Mouse (Mus musculus) bone marrow macrophage, adult 2 months (primary cell): ENCODE measurements around the gene Speer4a.
"Not testable (repeated sequence)": the region's sequence is repeated elsewhere in the genome, so short reads cannot be mapped to it uniquely, and the experiment has no call there.

ENCODE experiments used
- CTCF ChIP-seq: IDR thresholded peaks from 2 replicates; pipeline ENCODE4 v1.5.1; 2012; ENCODE audit warnings: low read depth, mild to moderate bottlenecking, low read length, moderate library complexity
- POLR2A ChIP-seq: IDR thresholded peaks from 2 replicates; pipeline ENCODE4 v1.6.1; 2012; ENCODE audit warnings: mild to moderate bottlenecking, low read depth, low read length, borderline replicate concordance

DNA sequence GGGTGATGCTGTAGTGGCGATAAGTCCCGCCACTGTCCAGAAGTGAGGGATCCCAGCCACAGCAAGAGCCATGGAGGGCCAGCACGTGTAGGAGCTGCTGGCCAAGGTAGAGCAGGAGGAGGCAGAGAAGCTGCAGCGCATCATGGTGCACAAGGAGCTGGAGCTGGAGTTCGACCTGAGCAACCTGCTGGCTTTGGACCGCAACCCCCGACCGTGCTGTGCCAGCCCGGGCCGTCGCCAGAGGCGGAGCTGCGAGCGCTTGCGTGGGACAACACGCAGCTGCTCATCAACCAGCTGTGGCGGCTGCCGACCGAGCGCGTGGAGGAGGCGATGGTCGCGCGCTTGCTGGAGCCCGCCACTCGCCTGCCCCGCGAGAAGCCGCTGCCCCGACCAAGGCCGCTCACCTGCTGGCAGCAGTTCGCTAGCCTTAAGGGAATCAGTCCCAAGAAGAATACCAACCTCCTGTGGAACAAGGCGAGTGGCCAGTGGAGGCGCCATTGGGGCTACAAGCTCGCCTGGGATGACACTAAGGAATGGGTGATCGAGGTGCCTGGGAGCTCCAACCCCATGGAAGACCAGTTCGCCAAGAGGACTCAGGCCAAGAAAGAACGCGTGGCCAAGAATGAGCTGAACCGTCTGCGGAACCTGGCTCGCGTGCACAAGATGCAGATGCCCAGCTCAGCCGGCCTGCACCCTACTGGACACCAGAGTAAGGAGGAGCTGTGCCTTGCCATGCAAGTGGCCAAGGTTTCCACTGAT is 32.2 kb downstream of the Speer4a start:
- not testable (repeated sequence) for TF ChIP-seq POLR2A, CTCF
